Mouse (Mus musculus) forebrain, postnatal 0 days (tissue): ENCODE results near the gene Galnt2. TPM values are rescaled to one million over a fixed set of nuclear protein-coding genes. Genes with fewer than 3 reads are reported as not detected.

Source experiments
- ATAC-seq: fragments of 200-750 bp; cut with Nextera tagmentation; 2 replicates; pipeline ENCODE4 v1.8.0; 2017; ENCODE audit warnings: mild to moderate bottlenecking, moderate library complexity
- DNase-seq: peaks from one replicate; pipeline ENCODE4 v3.0.0-alpha.2; 2015
- H3K27ac ChIP-seq: fragments of 300-500 bp; sonication (generic); 2 replicates; pipeline ENCODE4 v1.5.1; 2014; ENCODE audit warnings: low read depth, mild to moderate bottlenecking, antibody characterized with exemption, low read length, moderate library complexity, mixed read lengths
- H3K27me3 ChIP-seq: fragments of 300-500 bp; sonication (generic); 2 replicates; pipeline ENCODE4 v1.6.1; 2014; ENCODE audit warnings: mild to moderate bottlenecking, low read length, mixed read lengths; ENCODE audit not compliant: insufficient read depth
- H3K36me3 ChIP-seq: fragments of 300-500 bp; sonication (generic); 2 replicates; pipeline ENCODE4 v1.6.1; 2014; ENCODE audit warnings: mild to moderate bottlenecking, moderate library complexity; ENCODE audit not compliant: insufficient read depth
- H3K4me1 ChIP-seq: fragments of 300-500 bp; sonication (generic); 2 replicates; pipeline ENCODE4 v1.6.1; 2014; ENCODE audit warnings: antibody characterized with exemption; ENCODE audit not compliant: insufficient read depth
- H3K4me2 ChIP-seq: fragments of 300-500 bp; sonication (generic); 2 replicates; pipeline ENCODE4 v1.6.1; 2014; ENCODE audit warnings: low read depth, mild to moderate bottlenecking, moderate library complexity
- H3K4me3 ChIP-seq: fragments of 300-500 bp; sonication (generic); 2 replicates; pipeline ENCODE4 v1.5.1; 2014; ENCODE audit warnings: low read depth, low read length, mixed read lengths
- H3K9ac ChIP-seq: fragments of 300-500 bp; sonication (generic); 2 replicates; pipeline ENCODE4 v1.6.1; 2014; ENCODE audit warnings: mild to moderate bottlenecking
- H3K9me3 ChIP-seq: fragments of 300-500 bp; sonication (generic); 2 replicates; pipeline ENCODE4 v1.6.1; 2016; ENCODE audit warnings: low read length
- CTCF ChIP-seq: sonication (generic); IDR thresholded peaks from 2 replicates; pipeline ENCODE4 v1.5.1; 2016; ENCODE audit warnings: antibody characterized with exemption, control low read depth, low read depth
- WGBS: fragments of 180-500 bp; shearing (Covaris S2); extraction: QIAGEN DNeasy Blood & Tissue Kit; methylation state at CpG from one replicate; pipeline ENCODE4 v1.1.7; 2014; 5-methylcytosine and 5-hydroxymethylcytosine counted together
- polyA plus RNA-seq: library from polyadenylated mRNA; unstranded; fragments of >200 nt; fragmentation: Nextera tagmentation; extraction: Ambion mirVana; gene quantifications from 2 replicates; pipeline ENCODE4 v1.2.1, GENCODE M21; 2015
- total RNA-seq: library from RNA; depleted of rRNA; stranded (reverse); fragments of >200 nt; gene quantifications from 2 replicates; pipeline ENCODE4 v1.2.3, GENCODE M21; 2014

Gene Galnt2
- total and polyA plus RNA-seq, 2 experiments from 2014 or later, result 55.5 to 63.1 TPM

GRCm38 (mm10) chr8:124234496-124234895 is 3.3 kb downstream of the Galnt2 start:
- 58% methylated on average over 2 of the region's 2 CpGs for WGBS
- ATAC-seq (no peak), DNase-seq (no peak)
- no peak for TF ChIP-seq CTCF
- Histone ChIP-seq H3K4me2 (no peak overlapping the region), H3K27me3 (no peaks in the 10 kb centered on the region), H3K36me3 (no peaks in the 10 kb centered on the region), H3K9me3 (no peaks in the 10 kb centered on the region), H3K4me1 (peaks cover 23% of the 10 kb centered on the region), H3K4me3 (no peak overlapping the region), H3K27ac (no peak overlapping the region), H3K9ac (peak overlapping the region; percentile 6; the same call in 1 of the 2 replicates)

DNA sequence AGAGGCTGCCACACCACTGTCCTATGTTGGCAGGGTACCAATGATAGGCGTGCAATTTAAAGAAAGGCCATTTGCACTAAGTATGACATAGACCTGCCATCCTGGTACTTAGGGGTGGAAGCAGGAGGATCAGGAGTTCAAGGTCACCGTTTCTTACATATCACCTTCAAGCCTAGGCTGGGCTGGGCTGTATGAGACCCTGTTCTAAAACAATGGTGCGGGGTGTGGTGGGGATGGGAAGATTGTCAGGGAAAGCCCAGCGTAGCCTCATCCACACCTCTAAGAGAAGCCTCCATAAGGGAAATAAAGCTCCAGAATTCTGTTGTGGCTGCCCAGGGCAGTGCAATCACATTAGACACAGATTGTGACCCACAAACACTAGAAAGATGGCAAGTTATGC is 4.3 kb downstream of the Galnt2 start:
- no peak overlapping the region for H3K9ac ChIP-seq
- peaks cover 23% of the 10 kb centered on the region for H3K4me1 ChIP-seq
- H3K27ac ChIP-seq, result no peak overlapping the region
- H3K36me3 ChIP-seq, result no peaks in the 10 kb centered on the region
- no peak for TF ChIP-seq CTCF
- H3K4me3 ChIP-seq, result no peak overlapping the region
- no peaks in the 10 kb centered on the region for H3K9me3 ChIP-seq
- DNase-seq (no peak), ATAC-seq (no peak)
- 91% methylated on average over 4 of the region's 4 CpGs for WGBS
- no peaks in the 10 kb centered on the region for H3K27me3 ChIP-seq
- no peak overlapping the region for H3K4me2 ChIP-seq

- H3K9ac ChIP-seq, result no peak overlapping the region
- H3K4me2 ChIP-seq, result no peak overlapping the region
- H3K27me3 ChIP-seq, result no peaks in the 10 kb centered on the region
- H3K4me3 ChIP-seq, result no peak overlapping the region
- H3K27ac ChIP-seq, result no peak overlapping the region
- no peak for DNase-seq
- peaks cover 6% of the 10 kb centered on the region for H3K4me1 ChIP-seq
- no peaks in the 10 kb centered on the region for H3K36me3 ChIP-seq
- no peaks in the 10 kb centered on the region for H3K9me3 ChIP-seq
- WGBS, result 86% methylated on average over 6 of the region's 6 CpGs
- no peak for TF ChIP-seq CTCF
- no peak for ATAC-seq
These were observed 8.2 kb downstream of the Galnt2 start for GRCm38 (mm10) chr8:124239350-124239749.

GRCm38 (mm10) chr8:124240932-124241331 is 9.7 kb downstream of the Galnt2 start:
- TF ChIP-seq CTCF, result no peak
- no peak overlapping the region for H3K4me2 ChIP-seq
- WGBS, result 74% methylated on average over 8 of the region's 8 CpGs
- no peak overlapping the region for H3K4me3 ChIP-seq
- H3K27me3 ChIP-seq, result no peaks in the 10 kb centered on the region
- H3K9me3 ChIP-seq, result no peaks in the 10 kb centered on the region
- ATAC-seq (no peak), DNase-seq (no peak)
- no peak overlapping the region for H3K27ac ChIP-seq
- H3K4me1 ChIP-seq, result no peaks in the 10 kb centered on the region
- no peak overlapping the region for H3K9ac ChIP-seq
- no peaks in the 10 kb centered on the region for H3K36me3 ChIP-seq

DNA sequence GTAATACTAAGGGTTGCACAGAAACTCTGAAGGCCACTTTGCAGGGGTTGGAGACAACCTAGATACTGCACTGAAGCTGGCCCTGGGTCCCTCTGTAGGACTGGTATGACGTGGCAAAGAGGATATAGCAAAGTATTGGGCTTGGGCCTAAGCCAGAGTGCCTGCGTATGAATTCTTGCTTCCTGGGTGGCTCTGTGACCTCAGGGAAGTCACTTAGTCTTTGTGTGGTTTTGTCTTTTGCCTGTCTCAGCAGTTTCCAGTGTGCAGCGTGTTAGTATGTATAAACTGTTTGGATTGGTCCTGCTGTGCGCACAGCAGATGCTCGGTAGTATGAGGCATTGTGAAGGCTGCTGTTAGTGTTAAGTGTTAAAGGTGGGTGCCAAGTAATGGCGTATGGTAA is 11.0 kb downstream of the Galnt2 start:
- DNase-seq, result no peak
- H3K4me2 ChIP-seq, result no peak overlapping the region
- no peaks in the 10 kb centered on the region for H3K27me3 ChIP-seq
- ATAC-seq, result no peak
- H3K27ac ChIP-seq, result no peak overlapping the region
- H3K36me3 ChIP-seq, result no peaks in the 10 kb centered on the region
- H3K9ac ChIP-seq, result no peak overlapping the region
- H3K4me3 ChIP-seq, result no peak overlapping the region
- H3K4me1 ChIP-seq, result no peaks in the 10 kb centered on the region
- no peaks in the 10 kb centered on the region for H3K9me3 ChIP-seq
- no peak for TF ChIP-seq CTCF
- WGBS, result 75% methylated on average over 6 of the region's 6 CpGs

DNA sequence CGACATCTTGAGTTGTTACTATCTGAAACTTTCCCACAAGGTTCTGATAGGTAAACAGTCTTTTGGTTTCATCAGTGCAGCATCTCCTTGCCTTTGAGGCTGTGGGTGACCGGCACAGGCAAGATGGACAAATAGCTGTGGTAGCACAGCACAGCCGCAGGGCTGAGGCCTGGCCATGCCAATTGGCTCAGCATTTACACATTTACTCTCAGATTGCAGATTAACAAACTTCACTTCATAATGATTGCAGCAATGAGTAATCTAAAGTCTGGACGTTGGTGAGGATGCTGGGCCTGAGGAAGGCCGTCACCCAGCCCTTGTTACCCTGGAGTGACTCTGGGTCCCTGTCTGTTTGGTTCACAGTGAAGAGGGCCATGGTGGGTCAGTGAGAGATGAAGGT is 11.7 kb downstream of the Galnt2 start:
- no peaks in the 10 kb centered on the region for H3K4me1 ChIP-seq
- ATAC-seq (no peak), DNase-seq (no peak)
- 97% methylated on average over 5 of the region's 5 CpGs for WGBS
- H3K4me3 ChIP-seq, result no peak overlapping the region
- no peaks in the 10 kb centered on the region for H3K9me3 ChIP-seq
- no peaks in the 10 kb centered on the region for H3K36me3 ChIP-seq
- no peak overlapping the region for H3K27ac ChIP-seq
- H3K4me2 ChIP-seq, result no peak overlapping the region
- H3K9ac ChIP-seq, result no peak overlapping the region
- TF ChIP-seq CTCF, result no peak
- no peaks in the 10 kb centered on the region for H3K27me3 ChIP-seq

- no peak overlapping the region for H3K27ac ChIP-seq
- DNase-seq, result no peak
- H3K4me3 ChIP-seq, result no peak overlapping the region
- no peak for TF ChIP-seq CTCF
- H3K4me2 ChIP-seq, result no peak overlapping the region
- H3K9me3 ChIP-seq, result no peaks in the 10 kb centered on the region
- no peaks in the 10 kb centered on the region for H3K27me3 ChIP-seq
- 68% methylated on average over 6 of the region's 6 CpGs for WGBS
- H3K9ac ChIP-seq, result no peak overlapping the region
- H3K4me1 ChIP-seq, result peaks cover 3% of the 10 kb centered on the region; the same call in 1 of the 2 replicates
- ATAC-seq, result no peak
- H3K36me3 ChIP-seq, result no peaks in the 10 kb centered on the region
These were observed 16.4 kb downstream of the Galnt2 start for GRCm38 (mm10) chr8:124247581-124247980.

GRCm38 (mm10) chr8:124248688-124249087 is 17.5 kb downstream of the Galnt2 start:
- H3K4me3 ChIP-seq, result no peak overlapping the region
- H3K27ac ChIP-seq, result no peak overlapping the region
- DNase-seq, result no peak
- no peak overlapping the region for H3K9ac ChIP-seq
- H3K36me3 ChIP-seq, result no peaks in the 10 kb centered on the region
- WGBS, result 98% methylated on average over 6 of the region's 6 CpGs
- ATAC-seq, result no peak
- TF ChIP-seq CTCF, result no peak
- H3K9me3 ChIP-seq, result no peaks in the 10 kb centered on the region
- no peaks in the 10 kb centered on the region for H3K27me3 ChIP-seq
- H3K4me2 ChIP-seq, result no peak overlapping the region
- H3K4me1 ChIP-seq, result peaks cover 3% of the 10 kb centered on the region
